Mouse (Mus musculus) mouse trophoblast stem cell (cell line): ENCODE results near the gene Ldb2.

Source experiments
- in situ Hi-C, 2 experiments: fragments of 300-500 bp; cut with MseI, MboI; formaldehyde crosslinking; loops; 2 replicates in 1 of 2; 3 replicates in 1 of 2; pipeline ENCODE4 v1.15.1; 2025

The Ldb2 gene

GRCm38 (mm10) chr5:44799053-44799860 lies at the start of gene Ldb2:
TSS of gene Ldb2 (minus strand) at chr5:44799680.
- in situ Hi-C loops, result no loop called here

- in situ Hi-C loops, result no loop called here
Observed at GRCm38 (mm10) chr5:44831287-44831686, 31.8 kb upstream of the Ldb2 start.

GRCm38 (mm10) chr5:44815506-44815905 lies 16.0 kb upstream of the Ldb2 start:
- in situ Hi-C loops, result no loop called here

- in situ Hi-C loops, result no loop called here
Observed at GRCm38 (mm10) chr5:44805960-44806359, 6.5 kb upstream of the Ldb2 start.

- in situ Hi-C loops, result no loop called here
Observed at GRCm38 (mm10) chr5:44801100-44801499, 1.6 kb upstream of the Ldb2 start.

GRCm38 (mm10) chr5:44799861-44800260 lies 381 bp upstream of the Ldb2 start:
- in situ Hi-C loops, result no loop called here

- in situ Hi-C loops, result no loop called here
Observed at GRCm38 (mm10) chr5:44798493-44798892, 987 bp downstream of the Ldb2 start.

- in situ Hi-C loops, result no loop called here
Observed at GRCm38 (mm10) chr5:44798056-44798455, 1.4 kb downstream of the Ldb2 start.

GRCm38 (mm10) chr5:44784591-44784990 lies 14.9 kb downstream of the Ldb2 start:
- in situ Hi-C loops, result no loop called here

GRCm38 (mm10) chr5:44779340-44779739 lies 20.1 kb downstream of the Ldb2 start:
- in situ Hi-C loops, result no loop called here

GRCm38 (mm10) chr5:44768472-44768871 lies 31.0 kb downstream of the Ldb2 start:
- in situ Hi-C loops, result no loop called here

GRCm38 (mm10) chr5:44764911-44765310 lies 34.6 kb downstream of the Ldb2 start:
- in situ Hi-C loops, result no loop called here

GRCm38 (mm10) chr5:44759178-44759577 lies 40.3 kb downstream of the Ldb2 start:
- in situ Hi-C loops, result no loop called here

- in situ Hi-C loops, result no loop called here
Observed at GRCm38 (mm10) chr5:44754156-44754910, 45.1 kb downstream of the Ldb2 start.

GRCm38 (mm10) chr5:44745706-44746105 lies 53.8 kb downstream of the Ldb2 start:
- in situ Hi-C loops, result no loop called here

- in situ Hi-C loops, result no loop called here
Observed at GRCm38 (mm10) chr5:44736366-44736765, 63.1 kb downstream of the Ldb2 start.

GRCm38 (mm10) chr5:44734131-44734723 lies 65.3 kb downstream of the Ldb2 start:
- in situ Hi-C loops, result no loop called here

- in situ Hi-C loops, result no loop called here
Observed at GRCm38 (mm10) chr5:44729646-44730310, 69.7 kb downstream of the Ldb2 start.

- in situ Hi-C loops, result no loop called here
Observed at GRCm38 (mm10) chr5:44727995-44728394, 71.5 kb downstream of the Ldb2 start.

GRCm38 (mm10) chr5:44726546-44727476 lies 72.7 kb downstream of the Ldb2 start:
- in situ Hi-C loops, result no loop called here

GRCm38 (mm10) chr5:44725501-44725900 lies 74.0 kb downstream of the Ldb2 start:
- in situ Hi-C loops, result no loop called here
